Mouse (Mus musculus) heart, postnatal 14 days (tissue): Measurements from ENCODE around the gene Rnaset2a. TPM values are rescaled to one million over a fixed set of nuclear protein-coding genes. Genes with fewer than 3 reads are reported as not detected.
"Not testable (repeated sequence)": the region's sequence is repeated elsewhere in the genome, so short reads cannot be mapped to it uniquely, and the experiment has no call there.

Experiments
- DNase-seq, 2 experiments: peaks; one replicate each; pipeline ENCODE4 v3.0.0; 2021 to 2022
- intact Hi-C: fragments of 180-260 bp; cut with DNase I; formaldehyde crosslinking; loops from one replicate; pipeline ENCODE4 v1.15.1; 2025
- total RNA-seq, 2 experiments: library from RNA; stranded (reverse); gene quantifications; 2 replicates each; pipeline ENCODE4 v1.2.3; 2021

The Rnaset2a gene
- total RNA-seq, 2 experiments from 2014 or later: 23.6 to 27.0 TPM

DNA sequence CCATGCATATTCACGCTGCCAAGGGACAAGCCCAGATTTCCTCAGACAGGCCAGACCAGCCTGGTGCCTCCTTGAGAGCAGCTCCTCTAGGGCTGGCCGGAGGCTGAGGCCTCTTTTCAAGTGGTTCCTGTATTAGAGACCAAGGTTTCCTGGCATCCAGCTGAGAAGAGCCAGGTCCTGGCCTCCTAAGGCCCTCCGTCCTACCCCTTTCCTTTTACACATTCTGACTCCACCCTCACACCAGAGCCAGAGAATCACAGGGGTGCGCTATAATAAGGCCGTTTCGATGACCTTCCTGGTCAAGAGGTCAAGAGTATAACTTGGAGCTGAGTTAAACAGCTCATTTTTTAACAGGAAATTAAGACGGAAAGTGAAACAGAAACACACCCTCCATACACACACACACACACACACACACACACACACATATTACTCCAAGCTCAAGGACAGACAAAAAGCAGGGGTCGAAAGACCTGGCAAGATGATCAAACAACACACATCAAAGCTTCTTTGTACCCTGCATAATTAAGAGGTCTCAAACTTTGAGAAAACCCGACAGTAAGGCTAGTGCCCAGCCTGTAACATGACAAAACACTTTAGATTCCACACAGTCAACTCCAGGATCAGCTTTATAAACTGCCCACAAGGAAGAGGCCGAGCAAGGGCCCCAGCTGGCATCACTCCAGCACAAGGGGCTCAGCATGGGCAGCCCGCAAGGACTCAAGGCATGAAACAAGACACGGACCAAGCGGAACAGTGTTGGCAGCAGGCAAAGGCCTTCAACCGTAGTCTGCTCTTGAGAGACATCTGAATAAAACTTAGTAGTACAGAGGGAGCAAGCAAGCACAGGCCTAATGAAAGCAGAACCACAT is 3.9 kb downstream of the Rnaset2a start:
- DNase-seq: peak; percentile 16 to 29
- intact Hi-C loops: not testable (repeated sequence)

DNA sequence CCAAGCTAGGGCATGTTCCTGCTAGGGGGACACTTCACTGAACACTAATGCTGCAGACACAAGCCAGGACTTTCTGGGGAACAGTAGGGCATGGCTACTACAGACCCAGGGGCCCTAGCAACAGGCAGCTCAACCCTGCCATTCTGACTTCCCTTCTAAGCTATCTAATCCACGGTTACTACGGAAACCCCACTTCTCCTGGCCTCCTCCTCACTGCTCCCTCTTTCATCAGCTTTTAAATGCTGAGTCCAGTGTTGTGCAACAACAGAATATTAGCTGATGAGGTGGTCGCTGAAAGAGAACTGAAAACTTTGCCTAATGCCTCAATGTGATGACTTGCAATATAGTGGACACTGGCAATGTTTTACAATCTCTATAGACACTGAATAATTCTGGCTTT is 7.7 kb downstream of the Rnaset2a start:
- intact Hi-C loops, DNase-seq: not testable (repeated sequence)

DNA sequence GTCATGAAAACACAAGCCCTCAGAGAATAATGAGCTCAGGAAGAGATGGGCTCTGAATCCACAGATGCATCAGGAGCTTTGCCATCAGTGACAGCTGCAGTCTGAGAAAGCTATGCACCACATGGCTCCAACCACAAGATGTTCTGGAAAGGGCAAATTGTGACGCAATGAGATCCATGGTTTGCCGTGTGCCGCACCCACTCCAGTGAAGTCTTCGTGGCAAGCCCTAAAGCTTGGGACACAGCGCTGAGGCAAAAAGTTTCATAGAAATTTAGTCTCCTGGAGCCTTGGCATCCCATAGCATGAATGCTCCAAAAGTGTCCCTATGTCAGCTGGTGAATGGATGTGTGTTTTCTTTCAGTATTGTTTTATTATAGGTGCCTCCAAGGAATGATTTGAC is 9.8 kb downstream of the Rnaset2a start:
- intact Hi-C loops, DNase-seq: not testable (repeated sequence)

DNA sequence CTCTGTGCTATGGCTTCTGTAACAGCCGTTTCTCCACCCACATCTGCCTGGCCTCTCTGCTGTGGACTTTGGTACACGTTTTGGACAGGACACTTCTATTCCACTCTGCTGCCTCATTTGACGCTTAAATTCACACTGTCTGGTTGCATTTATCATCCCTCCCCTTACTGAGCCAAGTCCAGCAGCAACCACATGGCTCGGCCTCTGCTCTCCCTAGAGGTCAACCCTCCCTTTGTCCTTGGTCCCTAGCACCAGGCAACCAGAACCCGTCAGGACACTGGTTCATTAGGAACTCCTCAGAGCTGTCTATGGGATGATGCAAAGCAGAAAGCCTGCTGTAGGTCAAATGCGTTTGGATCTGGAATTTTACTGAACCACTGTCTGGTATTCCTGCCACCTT is 17.0 kb downstream of the Rnaset2a start:
- intact Hi-C loops, DNase-seq: not testable (repeated sequence)

DNA sequence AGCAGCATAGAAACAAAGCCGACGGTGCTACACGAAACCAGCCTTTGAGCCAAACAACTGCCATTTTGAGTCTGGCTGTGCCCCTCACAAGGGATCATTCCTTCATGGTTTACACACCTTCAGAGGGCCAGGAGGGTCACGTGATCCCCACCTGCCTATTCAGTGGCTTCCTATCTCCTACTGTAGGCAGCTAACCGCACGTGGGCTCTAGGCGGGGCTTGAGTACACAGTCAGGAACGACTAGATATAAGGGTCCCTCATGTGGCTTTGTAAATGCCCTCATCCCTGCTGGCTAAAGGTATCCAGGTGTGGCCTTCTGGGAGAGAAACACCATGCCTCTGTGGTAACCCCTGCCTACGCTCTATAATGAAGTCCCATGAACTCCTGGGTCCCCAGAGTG is 18.3 kb downstream of the Rnaset2a start:
- DNase-seq, intact Hi-C loops: not testable (repeated sequence)

DNA sequence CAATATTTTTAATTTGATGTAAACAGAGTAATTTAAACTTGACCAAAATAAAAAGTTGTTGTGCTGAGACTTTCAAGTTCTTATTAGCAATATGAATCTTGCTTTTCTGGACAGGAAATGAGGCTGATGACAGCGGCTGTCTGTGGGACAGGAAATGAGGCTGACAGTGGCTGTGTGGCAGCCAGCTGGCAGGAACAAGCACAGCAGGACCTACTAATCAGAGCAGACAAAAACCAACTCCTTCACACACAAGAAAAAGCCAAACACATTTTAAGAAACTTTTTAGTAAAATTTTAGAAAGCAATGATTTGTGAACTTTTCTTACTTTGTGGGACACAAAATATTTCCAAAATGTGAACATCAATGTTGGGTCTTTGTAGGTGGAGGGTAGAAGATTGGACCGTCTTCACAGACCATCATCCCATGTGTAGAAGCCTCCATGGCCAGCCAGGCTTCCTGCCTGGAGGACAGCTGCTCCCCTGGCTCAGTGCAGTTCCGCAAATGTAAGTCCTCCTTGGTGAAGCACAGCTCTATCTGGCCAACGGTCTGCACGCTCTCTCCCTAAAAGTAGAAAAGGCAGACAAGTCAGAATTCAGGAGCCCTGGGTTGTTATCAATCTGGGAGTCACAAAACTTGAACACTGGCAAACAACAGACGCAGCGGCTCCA is 19.4 kb downstream of the Rnaset2a start:
- DNase-seq, intact Hi-C loops: not testable (repeated sequence)

DNA sequence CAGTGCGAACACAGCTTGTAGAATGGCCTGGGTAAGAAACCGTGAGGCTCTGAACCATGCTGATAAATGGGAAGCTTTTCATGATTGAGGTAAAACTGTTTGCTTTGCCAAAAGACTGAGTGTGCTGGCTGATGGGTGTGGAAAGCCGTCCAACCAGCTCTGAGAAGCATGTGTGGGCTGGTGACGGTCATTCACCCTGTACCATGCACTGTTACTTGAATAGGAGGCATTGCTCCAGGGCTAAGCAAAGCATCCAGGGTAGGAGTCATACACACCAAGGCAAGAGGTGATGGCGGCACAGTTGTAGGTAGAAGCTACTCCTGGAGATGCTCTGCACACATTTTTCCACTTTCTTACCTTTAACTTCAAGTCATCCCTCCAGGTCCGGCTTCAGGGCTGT is 23.3 kb downstream of the Rnaset2a start:
- intact Hi-C loops, DNase-seq: not testable (repeated sequence)

DNA sequence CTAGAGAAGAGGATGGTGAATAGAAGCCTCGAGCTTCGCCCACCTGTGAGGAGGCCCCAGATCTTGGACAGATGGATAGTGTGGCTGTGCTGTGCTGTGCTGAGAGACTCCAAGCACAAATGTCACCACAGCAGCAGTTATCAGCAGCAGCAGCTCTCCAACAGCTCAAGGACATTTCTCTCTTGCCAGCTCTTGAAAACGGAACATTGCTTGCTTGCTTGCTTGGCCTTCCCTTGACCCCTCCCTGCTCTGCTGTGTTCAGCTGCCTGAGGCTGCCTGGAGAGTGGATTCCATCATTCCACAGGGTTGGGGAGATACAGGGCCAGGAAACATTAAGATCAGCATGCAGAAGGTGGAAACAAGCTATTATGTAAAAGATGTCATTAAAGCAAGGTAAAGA is 24.9 kb downstream of the Rnaset2a start:
- intact Hi-C loops, DNase-seq: not testable (repeated sequence)

DNA sequence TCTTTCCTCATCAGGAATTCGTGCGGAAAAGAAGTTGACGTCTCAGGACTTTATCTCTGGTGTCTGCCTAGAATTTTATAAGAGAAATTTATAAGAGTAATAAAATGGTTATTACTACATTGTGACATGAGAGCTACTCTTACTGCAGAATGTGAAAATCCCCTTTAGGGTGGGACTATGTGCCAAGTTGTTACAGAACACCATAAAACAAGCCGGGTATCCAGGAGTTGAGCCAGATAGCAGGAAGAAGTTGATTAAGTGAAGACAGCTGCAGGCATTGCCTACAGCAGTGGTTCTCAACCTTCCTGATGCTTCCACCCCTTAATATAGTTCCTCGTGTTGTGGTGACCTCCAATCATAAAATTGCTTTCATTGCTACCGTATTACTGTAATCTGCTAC is 31.0 kb downstream of the Rnaset2a start:
- intact Hi-C loops, DNase-seq: not testable (repeated sequence)

DNA sequence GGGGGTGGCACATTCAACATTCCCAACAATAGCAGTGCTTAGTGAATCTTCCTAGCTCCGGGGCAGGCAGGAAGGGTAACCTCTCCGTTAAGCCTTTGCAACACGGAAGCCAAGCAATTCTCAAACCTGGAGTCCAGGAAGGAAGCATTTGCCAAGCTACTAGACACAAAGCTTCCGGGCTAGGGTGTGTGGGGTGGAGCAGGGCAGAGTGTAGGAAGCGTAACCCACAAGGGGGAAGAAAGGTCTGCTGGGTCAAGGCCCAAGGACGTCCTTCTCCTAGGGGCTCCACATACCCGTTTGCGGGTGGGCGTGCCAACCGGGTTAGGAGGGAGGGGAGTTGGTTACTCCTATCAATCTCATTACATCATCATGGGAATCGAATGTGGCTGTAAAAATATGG is 31.5 kb downstream of the Rnaset2a start:
- intact Hi-C loops, DNase-seq: not testable (repeated sequence)

DNA sequence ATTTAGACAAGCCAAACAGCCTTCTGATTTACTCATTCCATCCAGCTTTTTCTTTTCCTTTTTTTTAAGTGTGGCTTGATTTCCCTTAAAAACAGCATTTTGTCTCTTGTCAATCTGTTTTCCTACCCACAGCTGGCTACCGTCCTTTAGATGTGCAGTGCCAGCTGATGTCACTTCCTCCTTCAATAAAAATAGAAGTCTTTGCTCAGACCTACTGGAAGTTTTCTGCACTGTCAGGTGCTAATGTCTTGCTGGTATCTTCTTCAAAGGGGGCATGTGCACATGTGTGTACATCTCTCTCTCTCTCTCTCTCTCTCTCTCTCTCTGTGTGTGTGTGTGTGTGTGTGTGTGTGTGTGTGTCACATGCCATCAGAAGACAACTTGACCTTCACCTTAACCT is 35.7 kb downstream of the Rnaset2a start:
- DNase-seq, intact Hi-C loops: not testable (repeated sequence)

DNA sequence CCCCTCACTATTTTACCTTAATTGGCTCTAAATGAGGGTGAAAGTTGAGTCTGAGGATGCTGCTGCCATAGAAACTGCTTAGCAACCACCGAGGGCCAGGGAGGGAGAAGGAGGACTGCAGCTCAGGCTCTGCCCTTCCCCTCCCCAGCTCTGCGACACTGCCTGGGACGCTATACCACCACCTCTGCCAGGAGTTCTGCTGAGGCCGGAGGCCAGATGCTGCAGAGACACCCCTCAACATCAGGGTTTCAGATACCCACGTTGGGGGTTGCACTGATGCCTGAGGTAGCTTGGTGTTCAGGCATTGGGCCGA is 46.6 kb downstream of the Rnaset2a start:
- DNase-seq, intact Hi-C loops: not testable (repeated sequence)

DNA sequence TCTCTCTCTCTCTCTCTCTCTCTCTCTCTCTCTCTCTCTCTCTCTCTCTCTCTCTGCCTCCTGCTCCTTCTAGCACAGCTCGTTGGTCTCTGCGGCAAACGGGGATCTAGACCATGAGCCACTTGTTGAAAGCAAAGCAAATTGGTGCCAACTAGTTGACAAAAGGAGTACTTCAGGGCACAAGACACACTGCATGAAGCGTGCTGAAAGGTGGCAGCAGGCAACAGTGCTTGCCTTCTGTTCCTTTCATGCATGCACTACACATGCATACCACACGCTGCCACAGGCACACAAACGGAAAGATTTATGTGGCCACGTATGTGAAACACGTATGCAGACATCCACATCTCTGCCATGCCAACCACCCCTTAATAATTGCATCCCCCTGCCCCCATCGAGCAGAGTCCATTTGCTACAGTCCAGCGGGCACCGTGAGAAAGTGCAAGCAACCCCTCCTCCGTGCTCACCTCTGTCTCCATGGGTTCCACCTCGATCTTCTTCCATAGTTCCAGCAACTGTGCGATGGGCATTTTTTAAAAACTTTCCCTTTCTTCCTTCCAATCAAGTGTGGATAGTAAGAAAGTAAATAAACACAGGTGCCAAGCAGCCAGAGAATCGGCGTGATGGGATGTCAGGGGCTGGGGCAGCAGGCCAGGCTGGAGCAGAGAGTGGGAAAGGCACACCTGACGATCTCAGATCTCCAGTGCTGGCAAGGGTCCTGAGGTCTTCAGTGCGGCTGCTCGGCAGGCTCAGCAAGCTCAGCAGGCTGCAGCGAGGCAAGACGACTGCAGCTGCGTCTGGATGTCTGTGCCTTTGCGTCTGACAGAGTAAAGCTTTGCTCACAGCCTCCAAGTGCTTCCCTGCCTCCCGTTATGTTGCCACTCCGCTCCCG is 47.2 kb downstream of the Rnaset2a start:
- DNase-seq, intact Hi-C loops: not testable (repeated sequence)

DNA sequence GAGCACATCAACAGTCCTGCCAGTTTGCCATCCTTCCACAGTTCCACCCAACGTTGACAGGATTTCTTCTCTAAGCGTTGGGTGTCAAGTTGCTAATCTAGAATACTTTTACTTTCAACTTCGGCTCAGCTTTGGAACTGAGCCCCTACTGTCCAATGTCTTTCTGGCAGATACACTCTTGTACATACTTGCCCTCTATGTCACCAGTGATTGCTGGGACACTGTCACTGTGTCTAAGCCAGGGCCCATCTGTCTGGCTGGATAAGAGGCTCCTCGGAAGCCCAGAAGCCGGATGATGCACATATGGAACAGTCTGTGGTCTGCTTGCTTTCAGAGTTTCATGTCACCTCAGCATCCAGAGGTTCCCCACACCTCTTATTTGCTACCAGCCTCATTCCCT is 51.7 kb downstream of the Rnaset2a start:
- intact Hi-C loops, DNase-seq: not testable (repeated sequence)

DNA sequence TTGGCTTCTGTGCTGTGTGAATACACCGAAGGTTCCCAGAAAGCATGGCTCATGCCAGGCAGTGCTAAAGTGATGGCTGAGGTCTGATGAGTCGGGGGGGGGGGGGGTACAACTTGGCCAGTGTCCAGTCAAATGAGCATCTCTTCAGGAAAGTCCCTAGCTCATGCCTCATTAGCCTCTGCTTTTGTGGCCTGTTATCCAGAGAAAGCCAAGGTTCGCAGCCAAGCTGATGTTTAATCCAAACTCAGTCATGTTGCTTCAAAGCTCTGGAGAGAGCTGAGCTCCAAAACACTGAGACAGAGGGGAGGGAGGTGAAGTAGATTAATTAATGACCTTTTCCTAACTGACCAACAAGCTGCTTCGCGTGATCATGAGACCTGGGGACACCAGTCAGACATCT is 52.2 kb downstream of the Rnaset2a start:
- DNase-seq, intact Hi-C loops: not testable (repeated sequence)

DNA sequence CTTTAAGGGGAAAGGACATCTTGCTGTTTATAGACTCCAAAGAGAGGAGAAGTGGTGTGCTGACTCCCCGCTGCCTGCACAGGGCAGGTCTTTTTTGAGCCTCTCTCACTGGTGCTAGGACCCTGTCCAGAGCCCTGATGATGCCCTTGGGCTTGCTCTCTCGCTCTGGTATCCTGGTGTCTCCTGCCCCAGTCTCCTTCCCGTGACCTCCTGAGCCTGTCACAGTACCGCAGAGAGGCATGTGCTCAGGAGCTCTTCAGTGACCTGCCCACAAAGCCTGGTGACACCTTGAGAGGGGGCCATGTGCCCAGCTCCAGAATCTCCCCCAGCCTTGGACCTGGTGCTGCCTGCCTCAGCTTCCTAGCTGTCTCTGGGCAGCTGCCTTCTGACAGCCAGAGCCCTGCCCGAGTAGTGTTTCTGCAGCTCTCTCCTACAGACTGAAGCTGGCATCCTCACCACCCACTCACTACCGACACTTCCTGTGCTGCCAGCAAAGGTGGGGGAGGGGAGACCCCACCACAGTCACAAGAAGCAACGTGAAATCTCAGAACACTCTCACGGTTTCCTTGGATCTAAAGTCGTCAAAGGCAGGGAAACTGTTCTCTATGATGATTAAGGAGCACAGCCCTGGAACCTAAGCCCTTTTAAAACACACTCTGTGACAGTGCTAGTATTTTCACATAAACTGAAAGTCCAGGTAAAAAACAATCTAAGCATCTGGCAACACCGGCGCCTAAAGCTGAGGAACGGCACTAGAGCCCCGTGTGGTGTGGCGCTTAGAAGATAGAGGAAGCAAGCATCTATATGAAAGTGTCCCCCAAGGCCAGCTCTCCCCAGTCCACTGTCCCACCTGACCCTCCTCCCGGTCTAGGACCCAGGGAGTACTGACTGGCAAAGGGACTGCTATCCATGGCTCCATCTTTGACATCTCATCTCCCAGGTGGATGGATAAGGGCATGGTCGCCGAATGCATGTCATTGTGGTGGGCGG is 55.1 kb downstream of the Rnaset2a start:
- intact Hi-C loops, DNase-seq: not testable (repeated sequence)

DNA sequence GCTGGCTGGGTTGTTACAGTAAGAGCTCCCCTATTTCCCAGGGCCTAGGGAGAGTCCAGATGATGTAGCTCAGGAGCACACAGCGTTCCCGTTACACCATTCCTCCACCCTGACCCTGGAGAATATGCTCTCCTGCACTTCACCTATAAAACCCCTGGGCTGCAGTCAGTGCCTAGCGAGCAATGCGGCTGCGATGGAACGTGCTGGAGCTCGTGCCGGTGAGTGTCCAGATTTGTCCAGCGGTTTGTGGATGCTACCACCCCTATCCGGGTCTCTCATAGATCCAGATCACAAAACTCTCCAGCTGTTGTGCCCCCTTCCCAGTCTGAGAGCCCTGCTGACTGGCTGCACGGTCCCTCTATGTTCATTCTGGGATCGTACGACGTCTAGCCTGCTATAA is 56.6 kb downstream of the Rnaset2a start:
- intact Hi-C loops, DNase-seq: not testable (repeated sequence)

DNA sequence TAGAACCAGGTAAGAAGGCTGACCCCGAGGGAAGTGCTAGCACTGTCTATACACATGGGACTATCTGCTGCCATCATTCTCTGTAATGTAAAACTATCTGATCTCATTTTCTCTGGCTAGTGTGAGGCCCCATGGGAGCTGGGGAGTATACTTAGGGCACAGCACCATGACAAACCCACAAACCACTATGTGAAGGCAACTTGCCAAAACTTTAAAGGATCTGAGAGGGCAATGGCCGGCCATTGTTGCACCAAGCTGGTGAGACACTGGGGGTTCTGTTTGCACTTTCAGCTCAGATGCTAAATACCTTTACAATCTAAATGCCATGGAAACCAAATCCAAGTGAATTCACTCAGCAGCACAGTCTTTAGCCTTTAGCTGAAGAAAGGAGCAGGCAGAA is 78.0 kb downstream of the Rnaset2a start:
- intact Hi-C loops, DNase-seq: not testable (repeated sequence)
